Mouse (Mus musculus): Measurements from ENCODE around the gene Ano5. TPM values are rescaled to one million over a fixed set of nuclear protein-coding genes. Genes with fewer than 3 reads are reported as not detected.

The Ano5 gene
- polyA plus RNA-seq, 1 experiment from 2014 or later, result 0.07 TPM

DNA sequence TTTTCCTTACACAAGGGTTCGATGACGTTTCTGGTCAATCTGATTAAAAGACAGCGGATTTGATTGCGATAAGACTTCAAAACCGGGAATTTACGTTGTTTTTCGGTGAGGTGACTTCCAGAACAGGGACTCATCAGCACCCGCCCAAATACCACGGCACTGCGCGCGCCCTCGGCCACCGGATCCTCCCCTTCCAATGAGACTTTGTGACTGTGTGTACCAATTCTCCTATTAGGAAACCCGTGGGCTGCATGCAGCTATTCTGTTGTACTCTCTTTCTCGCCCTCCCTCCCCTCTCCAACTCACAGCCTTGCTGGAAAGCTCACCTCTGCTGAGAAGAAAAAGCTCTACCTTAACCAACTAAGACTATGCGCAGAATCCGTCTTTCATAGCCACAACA is 111.4 kb downstream of the Ano5 start:
- DNase-seq (ENCODE audit: low spot score) (no peak), ATAC-seq (no peak)
- Histone ChIP-seq H3K27me3 (replicated peaks; ENCODE audit: insufficient read depth, low read length) (peaks cover 26% of the 10 kb centered on the region; the same call in 1 of the 2 replicates), H3K9ac (replicated peaks; ENCODE audit: low read depth) (no peak overlapping the region), H3K4me2 (replicated peaks; ENCODE audit: low read depth, low read length) (no peak overlapping the region), H3K36me3 (ENCODE audit: insufficient read depth, low read length) (no peaks in the 10 kb centered on the region), H3K27ac (ENCODE audit: low read length) (no peak overlapping the region), H3K4me3 (ENCODE audit: low read depth, low read length) (no peak overlapping the region), H3K4me1 (ENCODE audit: insufficient read depth, low read depth, low read length) (no peaks in the 10 kb centered on the region), H3K9me3 (ENCODE audit: low read length) (no peaks in the 10 kb centered on the region)
- WGBS, result 1% methylated on average over 18 of the region's 18 CpGs
- no peak for TF ChIP-seq CTCF (IDR thresholded peaks at IDR 0.05)
- TF ChIP-seq EP300 (IDR thresholded peaks at IDR 0.05), result no peak

DNA sequence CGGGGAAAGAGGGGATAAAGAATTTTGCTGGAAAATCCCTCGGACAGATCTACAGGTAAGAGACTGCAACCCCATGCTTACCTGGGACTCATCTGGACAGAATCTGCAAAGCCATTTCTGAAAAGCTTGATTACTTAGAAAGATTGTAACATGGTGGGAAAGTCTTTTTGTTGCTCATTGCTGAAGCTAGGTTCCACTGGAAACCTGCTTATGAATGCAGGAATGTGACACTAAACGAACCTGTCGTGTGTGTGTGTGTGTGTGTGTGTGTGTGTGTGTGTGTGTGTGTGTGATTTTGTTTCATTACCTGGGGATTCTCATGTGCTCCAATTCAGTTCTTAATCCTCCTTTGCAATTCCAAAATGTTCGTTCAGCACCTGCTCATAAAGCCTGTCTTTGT is 111.8 kb downstream of the Ano5 start:
- peaks cover 30% of the 10 kb centered on the region; the same call in 1 of the 2 replicates for H3K27me3 ChIP-seq (replicated peaks; ENCODE audit: insufficient read depth, low read length)
- TF ChIP-seq CTCF (IDR thresholded peaks at IDR 0.05) (no peak), EP300 (IDR thresholded peaks at IDR 0.05) (no peak)

DNA sequence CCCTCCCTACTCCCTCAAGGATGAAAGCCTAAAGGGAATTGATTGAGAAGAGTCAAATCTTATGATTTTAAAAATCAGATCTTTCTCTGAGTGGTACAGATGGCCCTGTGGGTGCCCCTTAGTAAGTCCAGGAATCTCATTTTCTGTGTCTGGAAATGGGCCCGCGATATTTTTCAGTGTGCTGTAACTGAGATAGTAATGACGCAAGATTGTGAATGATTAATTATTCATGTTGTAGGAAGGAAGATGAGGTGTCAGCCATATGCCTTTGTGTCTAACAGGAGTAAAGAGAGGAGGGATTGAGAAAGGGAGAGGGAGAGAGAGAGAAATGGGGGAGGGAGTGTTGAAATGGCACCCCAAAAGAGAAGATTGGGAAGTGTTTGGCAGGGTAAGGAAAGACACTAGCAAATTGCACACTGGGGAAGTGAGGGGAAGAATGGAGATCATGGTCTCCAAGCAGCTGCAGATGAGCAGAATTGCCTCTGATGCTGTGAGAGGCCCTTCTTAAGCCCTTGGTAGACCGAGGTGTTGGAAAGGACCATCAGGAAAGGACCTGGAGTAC is 113.6 kb downstream of the Ano5 start:
- no peak overlapping the region for H3K9ac ChIP-seq (replicated peaks; ENCODE audit: low read depth)
- H3K27me3 ChIP-seq (replicated peaks; ENCODE audit: insufficient read depth, low read length), result peaks cover 30% of the 10 kb centered on the region; the same call in 1 of the 2 replicates
- H3K9me3 ChIP-seq (ENCODE audit: low read length), result no peaks in the 10 kb centered on the region
- no peak for ATAC-seq
- H3K4me2 ChIP-seq (replicated peaks; ENCODE audit: low read depth, low read length), result no peak overlapping the region
- H3K4me1 ChIP-seq (ENCODE audit: insufficient read depth, low read depth, low read length), result no peaks in the 10 kb centered on the region
- H3K36me3 ChIP-seq (ENCODE audit: insufficient read depth, low read length), result no peaks in the 10 kb centered on the region
- H3K4me3 ChIP-seq (ENCODE audit: low read depth, low read length), result no peak overlapping the region
- H3K27ac ChIP-seq (ENCODE audit: low read length), result no peak overlapping the region
- no peak for DNase-seq (ENCODE audit: low spot score)
- no peak for TF ChIP-seq CTCF (IDR thresholded peaks at IDR 0.05)
- no peak for TF ChIP-seq EP300 (IDR thresholded peaks at IDR 0.05)
- 3% methylated on average over 4 of the region's 4 CpGs for WGBS

More for the DNA sequence above, 111.8 kb downstream of the Ano5 start:
- no peak overlapping the region for H3K4me2 ChIP-seq (replicated peaks; ENCODE audit: low read depth, low read length)
- H3K9me3 ChIP-seq (ENCODE audit: low read length), result no peaks in the 10 kb centered on the region
- 5% methylated on average over 5 of the region's 5 CpGs for WGBS
- ATAC-seq (no peak), DNase-seq (ENCODE audit: low spot score) (no peak)
- H3K9ac ChIP-seq (replicated peaks; ENCODE audit: low read depth), result no peak overlapping the region
- no peaks in the 10 kb centered on the region for H3K36me3 ChIP-seq (ENCODE audit: insufficient read depth, low read length)
- no peak overlapping the region for H3K27ac ChIP-seq (ENCODE audit: low read length)
- H3K4me1 ChIP-seq (ENCODE audit: insufficient read depth, low read depth, low read length), result no peaks in the 10 kb centered on the region
- H3K4me3 ChIP-seq (ENCODE audit: low read depth, low read length), result no peak overlapping the region

DNA sequence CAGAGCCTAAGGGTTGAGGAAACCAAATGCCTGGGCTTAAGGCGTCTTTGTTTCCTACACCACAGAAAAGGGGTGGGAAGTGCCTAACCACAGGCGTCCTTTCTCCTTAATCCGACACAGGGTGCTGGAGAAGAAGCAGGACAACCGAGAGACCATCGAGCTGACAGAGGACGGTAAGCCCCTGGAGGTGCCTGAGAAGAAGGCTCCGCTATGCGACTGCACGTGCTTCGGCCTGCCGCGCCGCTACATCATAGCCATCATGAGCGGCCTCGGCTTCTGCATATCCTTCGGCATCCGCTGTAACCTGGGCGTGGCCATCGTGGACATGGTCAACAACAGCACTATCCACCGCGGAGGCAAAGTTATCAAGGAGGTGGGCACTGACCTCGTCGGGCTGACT is 114.3 kb downstream of the Ano5 start:
- H3K9ac ChIP-seq (replicated peaks; ENCODE audit: low read depth), result no peak overlapping the region
- no peak overlapping the region for H3K27ac ChIP-seq (ENCODE audit: low read length)
- no peak overlapping the region for H3K4me2 ChIP-seq (replicated peaks; ENCODE audit: low read depth, low read length)
- TF ChIP-seq EP300 (IDR thresholded peaks at IDR 0.05) (no peak), CTCF (IDR thresholded peaks at IDR 0.05) (no peak)
- H3K4me3 ChIP-seq (ENCODE audit: low read depth, low read length), result no peak overlapping the region
- H3K4me1 ChIP-seq (ENCODE audit: insufficient read depth, low read depth, low read length), result no peaks in the 10 kb centered on the region
- no peaks in the 10 kb centered on the region for H3K9me3 ChIP-seq (ENCODE audit: low read length)
- H3K36me3 ChIP-seq (ENCODE audit: insufficient read depth, low read length), result no peaks in the 10 kb centered on the region
- WGBS, result 1% methylated on average over 23 of the region's 23 CpGs
- no peak for ATAC-seq
- no peak for DNase-seq (ENCODE audit: low spot score)
- peaks cover 30% of the 10 kb centered on the region; the same call in 1 of the 2 replicates for H3K27me3 ChIP-seq (replicated peaks; ENCODE audit: insufficient read depth, low read length)

DNA sequence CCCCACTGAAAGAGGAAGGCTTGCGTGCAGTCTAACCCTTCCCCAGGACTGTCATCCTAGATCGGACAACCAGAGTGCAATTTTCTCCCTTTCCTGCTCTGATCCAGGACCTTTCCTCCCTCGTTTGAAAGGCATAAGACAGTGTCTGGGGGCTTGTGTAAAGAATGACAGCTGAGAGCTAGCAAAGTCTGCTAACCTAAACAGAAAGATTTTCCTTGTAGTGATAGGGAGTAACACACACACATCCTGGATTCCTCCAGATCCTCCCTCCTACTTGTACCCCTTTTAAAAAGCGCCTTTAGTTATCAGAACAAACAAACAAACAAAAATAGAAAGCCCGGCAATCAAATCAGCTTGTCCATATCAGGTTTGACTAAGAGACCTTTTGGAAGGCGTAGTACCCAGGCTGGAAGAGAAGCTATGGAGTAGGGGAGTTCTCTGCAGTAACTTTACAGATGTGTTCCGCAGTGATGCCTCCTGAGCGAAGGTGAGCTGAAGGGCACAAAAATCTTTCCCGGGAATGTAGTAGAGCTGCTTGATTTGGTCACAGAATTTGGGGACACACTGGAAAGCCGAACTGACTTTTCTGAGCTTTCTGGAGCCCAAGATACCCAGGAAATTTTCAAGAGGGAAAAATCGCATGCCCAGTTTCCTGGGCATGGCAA is 114.9 kb downstream of the Ano5 start:
- Histone ChIP-seq H3K9ac (replicated peaks; ENCODE audit: low read depth) (no peak overlapping the region), H3K27me3 (replicated peaks; ENCODE audit: insufficient read depth, low read length) (peaks cover 30% of the 10 kb centered on the region; the same call in 1 of the 2 replicates), H3K4me1 (ENCODE audit: insufficient read depth, low read depth, low read length) (no peaks in the 10 kb centered on the region), H3K27ac (ENCODE audit: low read length) (no peak overlapping the region), H3K4me3 (ENCODE audit: low read depth, low read length) (no peak overlapping the region), H3K4me2 (replicated peaks; ENCODE audit: low read depth, low read length) (no peak overlapping the region), H3K9me3 (ENCODE audit: low read length) (no peaks in the 10 kb centered on the region), H3K36me3 (ENCODE audit: insufficient read depth, low read length) (no peaks in the 10 kb centered on the region)
- ATAC-seq, result no peak
- 5% methylated on average over 11 of the region's 11 CpGs for WGBS
- no peak for DNase-seq (ENCODE audit: low spot score)
- no peak for TF ChIP-seq CTCF (IDR thresholded peaks at IDR 0.05)

DNA sequence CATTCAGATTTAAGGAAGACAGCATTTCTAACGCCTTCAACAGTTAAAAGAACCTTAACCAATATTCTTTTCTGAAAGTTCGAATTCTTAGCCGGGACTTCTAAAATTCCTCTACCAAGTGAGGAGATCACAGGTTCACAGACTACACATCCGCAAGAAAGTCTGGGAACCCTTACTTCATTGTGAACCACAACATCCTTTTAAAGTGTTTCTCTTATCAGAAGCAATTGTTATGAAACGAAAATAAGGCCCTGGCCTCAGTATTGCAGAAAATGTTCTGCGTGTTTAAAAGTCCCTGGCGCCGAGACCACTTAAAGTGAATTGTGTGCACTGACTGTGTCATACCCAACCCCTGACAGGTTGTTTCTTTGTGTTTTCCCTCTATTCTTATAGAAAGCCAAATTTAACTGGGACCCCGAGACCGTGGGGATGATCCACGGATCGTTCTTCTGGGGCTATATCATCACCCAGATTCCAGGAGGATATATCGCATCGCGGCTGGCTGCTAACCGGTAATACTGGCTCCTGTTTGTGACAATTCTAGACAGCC is 115.7 kb downstream of the Ano5 start:
- Histone ChIP-seq H3K9ac (replicated peaks; ENCODE audit: low read depth) (no peak overlapping the region), H3K4me1 (ENCODE audit: insufficient read depth, low read depth, low read length) (no peaks in the 10 kb centered on the region), H3K4me3 (ENCODE audit: low read depth, low read length) (no peak overlapping the region), H3K4me2 (replicated peaks; ENCODE audit: low read depth, low read length) (no peak overlapping the region), H3K27me3 (replicated peaks; ENCODE audit: insufficient read depth, low read length) (peaks cover 30% of the 10 kb centered on the region; the same call in 1 of the 2 replicates), H3K9me3 (ENCODE audit: low read length) (no peaks in the 10 kb centered on the region), H3K27ac (ENCODE audit: low read length) (no peak overlapping the region), H3K36me3 (ENCODE audit: insufficient read depth, low read length) (no peaks in the 10 kb centered on the region)
- DNase-seq (ENCODE audit: low spot score) (no peak), ATAC-seq (no peak)
- 2% methylated on average over 16 of the region's 16 CpGs for WGBS
- TF ChIP-seq CTCF (IDR thresholded peaks at IDR 0.05) (no peak), EP300 (IDR thresholded peaks at IDR 0.05) (no peak)

Data from lung, postnatal 0 days (tissue).